Mouse (Mus musculus) heart, adult 2 months (tissue): ENCODE measurements at regions not wholly inside any gene's neighbourhood (a gene's known extent, or its start where the extent isn't known, plus 50 kb on each side); places are given as distances from the start of the nearest gene placed in this dataset.

Source experiments
- DNase-seq, 2 experiments: peaks; one replicate each; pipeline ENCODE4 v3.0.0; 2021
- H3K27ac ChIP-seq: fragments of 200-600 bp; 2 replicates; pipeline ENCODE4 v1.8.1; 2022
- H3K27me3 ChIP-seq: fragments of 200-500 bp; 2 replicates; pipeline ENCODE4 v1.6.1; 2012; ENCODE audit warnings: mild to moderate bottlenecking, low read length, inconsistent platforms, mixed read lengths; ENCODE audit not compliant: control insufficient read depth, insufficient read depth
- H3K36me3 ChIP-seq: fragments of 200-500 bp; 2 replicates; pipeline ENCODE4 v1.6.1; 2012; ENCODE audit warnings: low read length, inconsistent platforms; ENCODE audit not compliant: control insufficient read depth, insufficient read depth
- H3K4me1 ChIP-seq: fragments of 200-500 bp; 2 replicates; pipeline ENCODE4 v1.6.1; 2011; ENCODE audit warnings: low read length; ENCODE audit not compliant: control insufficient read depth, insufficient read depth
- H3K4me3 ChIP-seq: fragments of 200-600 bp; 2 replicates; pipeline ENCODE4 v1.8.1; 2022
- H3K79me2 ChIP-seq: fragments of 200-500 bp; replicated peaks from 2 replicates; pipeline ENCODE4 v1.6.1; 2012; ENCODE audit warnings: mild to moderate bottlenecking, inconsistent platforms, low read length, moderate library complexity, mixed read lengths; ENCODE audit not compliant: control insufficient read depth, insufficient read depth
- H3K9ac ChIP-seq: fragments of 200-500 bp; 2 replicates; pipeline ENCODE4 v1.6.1; 2012; ENCODE audit warnings: low read depth, mild to moderate bottlenecking, control low read depth, inconsistent platforms, low read length, mixed read lengths
- CTCF ChIP-seq: fragments of 200-600 bp; IDR thresholded peaks from 2 replicates; pipeline ENCODE4 v1.8.1; 2022; ENCODE audit warnings: antibody characterized with exemption, mild to moderate bottlenecking, moderate library complexity
- EP300 ChIP-seq: fragments of 200-500 bp; IDR thresholded peaks from 2 replicates; pipeline ENCODE4 v1.6.1; 2011; ENCODE audit warnings: low read depth, low read length, control low read depth; ENCODE audit not compliant: insufficient read depth
- POLR2A ChIP-seq: fragments of 200-500 bp; IDR thresholded peaks from 2 replicates; pipeline ENCODE4 v1.6.1; 2011; ENCODE audit warnings: mild to moderate bottlenecking, low read depth, low read length, control low read depth; ENCODE audit not compliant: insufficient read depth
- WGBS: fragments of 180-500 bp; shearing (Covaris S2); methylation state at CpG from one replicate; pipeline ENCODE4 v1.1.7; 2018; 5-methylcytosine and 5-hydroxymethylcytosine counted together
- intact Hi-C: fragments of 180-260 bp; cut with DNase I; formaldehyde crosslinking; loops from one replicate; pipeline ENCODE4 v1.15.1; 2025

DNA sequence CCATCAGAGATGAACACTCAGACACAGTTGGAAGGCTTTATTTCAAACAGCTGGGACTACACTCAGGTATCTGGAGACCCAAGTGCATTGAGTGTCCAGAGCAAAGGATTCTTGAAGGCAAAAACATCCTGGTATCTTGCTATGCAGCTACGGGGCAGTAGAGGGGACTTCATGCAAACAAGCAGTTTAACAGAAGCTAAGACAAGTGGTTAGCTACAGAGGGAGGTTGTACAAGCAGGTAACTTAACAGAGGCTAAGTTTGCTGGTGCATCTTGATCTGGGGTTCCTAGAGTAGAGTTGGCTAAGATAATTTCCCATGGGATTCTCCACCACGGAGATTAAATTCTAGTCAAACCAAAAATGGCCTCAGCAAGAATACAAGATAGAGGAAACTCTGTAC is 145.5 kb upstream of the Zfp618 start:
- Histone ChIP-seq H3K4me3 (no peak overlapping the region), H3K36me3 (no peaks in the 10 kb centered on the region), H3K9ac (no peak overlapping the region), H3K27ac (no peak overlapping the region), H3K79me2 (no peaks in the 10 kb centered on the region), H3K4me1 (no peaks in the 10 kb centered on the region), H3K27me3 (no peaks in the 10 kb centered on the region)
- 88% methylated on average over 2 of the region's 2 CpGs for WGBS
- intact Hi-C loops: loop anchor here (5.0 to 10.0 kb wide), 2 partner anchors 62 to 145 kb away; partner anchors contain the start of gene Zfp618
- no peak for TF ChIP-seq CTCF
- no peak for TF ChIP-seq EP300
- TF ChIP-seq POLR2A: no peak
- DNase-seq: no peak

DNA sequence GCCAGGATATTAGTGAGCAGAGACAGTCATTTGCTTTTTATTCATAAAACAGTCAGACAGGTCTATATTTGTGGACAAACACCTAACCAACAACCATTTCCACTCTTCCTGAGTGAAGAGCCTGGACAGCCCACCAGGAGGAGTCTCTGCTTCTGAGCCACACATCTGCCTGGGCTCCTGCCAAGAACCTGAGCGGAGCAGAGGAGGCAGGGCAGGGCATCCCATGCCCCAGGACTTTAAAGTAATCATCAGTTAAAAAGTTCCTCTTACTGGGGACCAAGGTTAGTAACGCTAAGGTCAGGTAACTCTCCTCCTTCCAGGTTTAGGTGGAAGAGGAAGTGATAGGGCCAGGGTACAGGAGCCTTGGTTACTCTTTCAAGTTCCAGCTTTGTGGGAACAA is 144.1 kb upstream of the Zfp618 start:
- DNase-seq: no peak
- H3K4me3 ChIP-seq: no peak overlapping the region
- no peak overlapping the region for H3K9ac ChIP-seq
- no peaks in the 10 kb centered on the region for H3K27me3 ChIP-seq
- no peaks in the 10 kb centered on the region for H3K79me2 ChIP-seq
- H3K27ac ChIP-seq: no peak overlapping the region
- TF ChIP-seq POLR2A (no peak), EP300 (no peak)
- 26% methylated on average over 2 of the region's 2 CpGs for WGBS
- intact Hi-C loops: loop anchor here (5.0 to 10.0 kb wide), 2 partner anchors 61 to 144 kb away; partner anchors contain the start of gene Zfp618
- H3K36me3 ChIP-seq: no peaks in the 10 kb centered on the region
- no peaks in the 10 kb centered on the region for H3K4me1 ChIP-seq

DNA sequence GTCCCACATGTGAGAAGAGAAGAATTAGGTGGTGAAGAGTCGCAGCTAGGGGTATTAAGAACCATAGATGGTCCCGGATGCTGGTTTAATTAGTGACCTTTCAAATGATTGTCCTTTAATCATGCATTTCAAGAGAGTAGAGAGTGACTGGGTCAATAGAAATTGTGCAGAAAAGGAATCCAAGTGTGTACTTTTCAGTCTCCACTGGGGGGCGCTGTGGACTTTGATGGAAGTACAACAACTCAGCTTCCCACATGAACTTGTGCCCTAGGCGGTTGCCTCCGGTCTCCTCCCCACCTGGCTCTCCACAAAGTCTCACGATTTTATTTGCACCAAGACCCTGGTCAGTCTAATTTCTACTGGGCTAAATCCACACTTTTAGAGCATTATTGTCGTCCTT is 142.8 kb upstream of the Zfp618 start:
- TF ChIP-seq CTCF (peak; percentile 73), POLR2A (no peak)
- peak; percentile 33 to 63 for DNase-seq
- Histone ChIP-seq H3K27me3 (no peaks in the 10 kb centered on the region), H3K9ac (no peak overlapping the region), H3K4me3 (no peak overlapping the region), H3K79me2 (no peaks in the 10 kb centered on the region), H3K27ac (no peak overlapping the region), H3K4me1 (no peaks in the 10 kb centered on the region), H3K36me3 (no peaks in the 10 kb centered on the region)
- intact Hi-C loops: loop anchor here (2.0 to 10.0 kb wide), 3 partner anchors 60 to 296 kb away; partner anchors contain the start of gene Zfp618
- 35% methylated on average over 7 of the region's 7 CpGs for WGBS

DNA sequence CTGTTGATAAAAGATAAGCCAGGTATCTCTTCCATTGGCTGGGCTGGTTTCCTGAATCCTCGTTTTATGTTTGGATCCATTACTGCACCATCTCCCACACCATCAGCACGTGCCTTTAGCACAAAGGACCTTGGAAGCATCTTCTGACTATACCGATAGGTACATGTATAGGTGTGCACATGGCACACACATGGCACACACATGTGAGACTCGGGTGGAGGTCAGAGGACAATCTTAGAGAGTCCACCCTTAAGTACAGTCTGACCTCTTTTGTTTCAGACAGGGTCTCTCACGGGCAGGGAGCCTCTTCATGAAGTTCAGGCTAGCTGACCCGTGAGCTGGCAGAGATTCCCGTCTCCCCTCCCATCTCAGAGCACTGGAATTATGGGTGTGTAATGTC is 142.3 kb upstream of the Zfp618 start:
- WGBS: 59% methylated on average over 7 of the region's 7 CpGs
- Histone ChIP-seq H3K4me3 (no peak overlapping the region), H3K27ac (no peak overlapping the region), H3K9ac (no peak overlapping the region), H3K79me2 (no peaks in the 10 kb centered on the region), H3K4me1 (no peaks in the 10 kb centered on the region), H3K36me3 (no peaks in the 10 kb centered on the region), H3K27me3 (no peaks in the 10 kb centered on the region)
- TF ChIP-seq POLR2A: no peak
- no peak for TF ChIP-seq CTCF
- no peak for TF ChIP-seq EP300
- no peak for DNase-seq
- intact Hi-C loops: loop anchor here (2.0 to 10.0 kb wide), 3 partner anchors 59 to 296 kb away; partner anchors contain the start of gene Zfp618

DNA sequence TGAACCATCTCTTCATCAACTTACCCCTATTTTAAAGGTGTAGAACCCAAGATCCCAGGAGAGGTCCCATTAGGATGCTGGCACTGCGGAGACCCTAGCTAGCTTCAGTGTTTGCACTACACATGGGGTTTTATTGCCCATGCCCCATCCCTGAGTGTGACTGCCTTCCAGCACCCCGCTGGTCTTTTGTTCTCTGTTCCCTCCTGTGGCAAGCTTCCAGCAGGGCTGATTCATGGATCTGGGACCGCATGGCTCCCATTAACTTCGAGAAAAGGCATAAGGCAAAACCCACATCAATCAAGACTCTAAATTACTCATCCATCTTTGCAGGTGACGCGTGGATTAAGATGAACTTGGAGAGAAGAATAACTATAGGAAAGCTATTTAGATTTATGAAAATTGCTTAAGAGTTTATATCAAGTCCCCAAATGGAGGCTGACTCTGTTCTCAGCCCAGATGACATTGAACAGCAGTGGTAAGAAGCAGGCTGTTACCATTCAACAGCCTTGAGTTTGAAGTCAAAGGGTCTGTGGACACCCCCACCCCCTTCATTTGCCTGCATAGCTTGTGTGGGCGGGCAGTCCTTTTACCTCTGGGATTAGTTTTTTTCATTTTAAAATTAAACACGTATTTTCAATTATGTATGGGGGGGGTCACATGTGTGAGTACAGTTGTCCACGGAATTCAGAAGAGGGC is 141.7 kb upstream of the Zfp618 start:
- Histone ChIP-seq H3K27ac (no peak overlapping the region), H3K36me3 (no peaks in the 10 kb centered on the region), H3K4me1 (no peaks in the 10 kb centered on the region), H3K27me3 (no peaks in the 10 kb centered on the region), H3K4me3 (no peak overlapping the region), H3K9ac (no peak overlapping the region), H3K79me2 (no peaks in the 10 kb centered on the region)
- WGBS: 63% methylated on average over 9 of the region's 9 CpGs
- intact Hi-C loops: loop anchor here (2.0 to 10.0 kb wide), 3 partner anchors 59 to 295 kb away; partner anchors contain the start of gene Zfp618
- TF ChIP-seq POLR2A (no peak), EP300 (no peak), CTCF (no peak)
- no peak for DNase-seq

DNA sequence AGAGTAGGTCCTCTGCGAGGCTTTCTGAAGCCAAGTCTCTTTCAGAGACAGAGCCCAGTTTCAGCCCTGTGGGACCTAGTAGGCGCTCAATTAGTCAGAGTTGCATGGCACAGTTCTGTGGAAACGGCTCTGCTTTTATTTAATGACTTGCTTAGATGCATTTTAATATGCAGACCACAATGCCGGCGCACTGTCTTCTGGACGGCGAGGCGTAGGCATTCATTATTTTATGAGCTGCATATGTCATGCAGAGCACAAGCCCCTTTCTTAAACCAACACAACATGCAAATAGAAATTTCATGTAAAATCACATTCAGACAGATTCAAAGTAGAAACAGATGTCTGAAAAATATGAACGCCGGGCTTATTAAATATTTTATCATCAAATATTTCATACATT is 140.8 kb upstream of the Zfp618 start:
- H3K4me1 ChIP-seq: no peaks in the 10 kb centered on the region
- DNase-seq: no peak
- H3K27me3 ChIP-seq: no peaks in the 10 kb centered on the region
- H3K36me3 ChIP-seq: no peaks in the 10 kb centered on the region
- 89% methylated on average over 10 of the region's 10 CpGs for WGBS
- TF ChIP-seq EP300 (no peak), CTCF (no peak), POLR2A (no peak)
- intact Hi-C loops: loop anchor here (5.0 to 10.0 kb wide), 2 partner anchors 58 to 140 kb away; partner anchors contain the start of gene Zfp618
- no peak overlapping the region for H3K27ac ChIP-seq
- H3K79me2 ChIP-seq: no peaks in the 10 kb centered on the region
- no peak overlapping the region for H3K4me3 ChIP-seq
- H3K9ac ChIP-seq: no peak overlapping the region
